Mouse (Mus musculus) embryonic fibroblast, embryonic 13.5 days (primary cell): Measurements from ENCODE around the gene Rybp.

Experiments
- CTCF ChIP-seq: IDR thresholded peaks from 2 replicates; pipeline ENCODE4 v1.5.1; 2011; ENCODE audit warnings: mild to moderate bottlenecking, control low read depth, low read length, moderate library complexity, borderline replicate concordance; ENCODE audit not compliant: insufficient read depth
- POLR2A ChIP-seq: IDR thresholded peaks from 2 replicates; pipeline ENCODE4 v1.6.1; 2011; ENCODE audit warnings: low read depth, mild to moderate bottlenecking, control low read depth, low read length, moderate library complexity

DNA sequence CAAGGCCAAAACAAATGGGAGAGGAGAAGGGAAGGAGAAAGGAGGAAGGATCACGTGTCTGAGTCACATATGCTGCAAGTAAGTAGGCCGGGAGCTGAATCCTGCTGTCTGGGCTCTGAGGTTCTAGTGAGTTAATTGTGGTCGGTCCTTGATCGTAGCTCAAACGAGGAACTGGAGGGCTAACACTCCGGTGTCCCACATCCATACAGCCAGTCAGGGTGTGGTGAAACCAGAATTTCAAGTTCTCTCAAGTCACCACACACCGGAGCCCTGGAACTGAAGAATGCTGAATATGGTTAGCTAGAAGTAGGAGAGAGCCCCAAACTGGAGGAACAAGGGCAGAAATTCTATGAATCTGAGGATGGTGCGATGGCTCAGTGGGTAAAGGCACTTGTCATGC is 10.3 kb upstream of the Rybp start:
- TF ChIP-seq POLR2A (no peak), CTCF (no peak)
